Mouse (Mus musculus) limb, embryonic 13.5 days (tissue): Measurements from ENCODE around the gene Slc12a3. TPM values are rescaled to one million over a fixed set of nuclear protein-coding genes. Genes with fewer than 3 reads are reported as not detected.

ENCODE experiments used
- ATAC-seq: fragments of 200-750 bp; cut with Nextera tagmentation; 2 replicates; pipeline ENCODE4 v1.8.0; 2017; ENCODE audit warnings: low read depth, moderate number of reproducible peaks, moderate TSS enrichment; ENCODE audit not compliant: low FRiP score
- H3K27ac ChIP-seq: fragments of 300-500 bp; sonication (generic); 2 replicates; pipeline ENCODE4 v1.5.1; 2015; ENCODE audit warnings: inconsistent platforms, mild to moderate bottlenecking, moderate library complexity
- H3K27me3 ChIP-seq: fragments of 300-500 bp; sonication (generic); 2 replicates; pipeline ENCODE4 v1.6.1; 2015; ENCODE audit warnings: mild to moderate bottlenecking, inconsistent platforms
- H3K36me3 ChIP-seq: fragments of 300-500 bp; sonication (generic); 2 replicates; pipeline ENCODE4 v1.6.1; 2015; ENCODE audit warnings: inconsistent platforms, mild to moderate bottlenecking, moderate library complexity
- H3K4me1 ChIP-seq: fragments of 300-500 bp; sonication (generic); 2 replicates; pipeline ENCODE4 v1.6.1; 2015; ENCODE audit warnings: inconsistent platforms
- H3K4me2 ChIP-seq: fragments of 300-500 bp; sonication (generic); replicated peaks from 2 replicates; pipeline ENCODE4 v1.6.1; 2015; ENCODE audit warnings: inconsistent platforms, mild to moderate bottlenecking, moderate library complexity
- H3K4me3 ChIP-seq: fragments of 300-500 bp; sonication (generic); 2 replicates; pipeline ENCODE4 v1.5.1; 2015; ENCODE audit warnings: moderate library complexity, mild to moderate bottlenecking, inconsistent platforms
- H3K9ac ChIP-seq: fragments of 300-500 bp; sonication (generic); 2 replicates; pipeline ENCODE4 v1.6.1; 2015; ENCODE audit warnings: mild to moderate bottlenecking, inconsistent platforms
- H3K9me3 ChIP-seq: fragments of 300-500 bp; sonication (generic); 2 replicates; pipeline ENCODE4 v1.6.1; 2016; ENCODE audit warnings: inconsistent platforms
- WGBS: fragments of 180-500 bp; shearing (Covaris S2); methylation state at CpG from one replicate; pipeline ENCODE4 v1.1.7; 2015; 5-methylcytosine and 5-hydroxymethylcytosine counted together
- polyA plus RNA-seq: library from polyadenylated mRNA; unstranded; fragments of >200 nt; fragmentation: Nextera tagmentation; extraction: Ambion mirVana; gene quantifications from 2 replicates; pipeline ENCODE4 v1.2.1, GENCODE M21; 2015

The Slc12a3 gene
- polyA plus RNA-seq, 1 experiment from 2014 or later = not detected

- WGBS = 81% methylated on average over 7 of the region's 7 CpGs
- no peak overlapping the region for H3K4me2 ChIP-seq
- no peak overlapping the region for H3K27ac ChIP-seq
- no peak overlapping the region for H3K9ac ChIP-seq
- no peaks in the 10 kb centered on the region for H3K36me3 ChIP-seq
- ATAC-seq = no peak
- no peaks in the 10 kb centered on the region for H3K9me3 ChIP-seq
- no peaks in the 10 kb centered on the region for H3K27me3 ChIP-seq
- H3K4me3 ChIP-seq = no peak overlapping the region
- H3K4me1 ChIP-seq = 0 out of 2 replicates have a peak, but pooled peaks cover 3% of the 10 kb centered on the region
Measured at GRCm38 (mm10) chr8:94362607-94363239, 33.7 kb downstream of the Slc12a3 start.

GRCm38 (mm10) chr8:94363288-94363688, 34.3 kb downstream of the Slc12a3 start:
- Histone ChIP-seq H3K4me2 (no peak overlapping the region), H3K9ac (no peak overlapping the region), H3K9me3 (no peaks in the 10 kb centered on the region), H3K4me3 (no peak overlapping the region), H3K4me1 (0 out of 2 replicates have a peak, but pooled peaks cover 3% of the 10 kb centered on the region), H3K27me3 (no peaks in the 10 kb centered on the region), H3K27ac (no peak overlapping the region), H3K36me3 (no peaks in the 10 kb centered on the region)
- ATAC-seq = no peak
- whole genome bisulfite sequencing = 41% methylated on average over 4 of the region's 4 CpGs

- Histone ChIP-seq H3K9ac (no peak overlapping the region), H3K4me1 (0 out of 2 replicates have a peak, but pooled peaks cover 3% of the 10 kb centered on the region), H3K4me2 (no peak overlapping the region), H3K9me3 (no peaks in the 10 kb centered on the region), H3K4me3 (no peak overlapping the region), H3K36me3 (no peaks in the 10 kb centered on the region), H3K27ac (no peak overlapping the region), H3K27me3 (no peaks in the 10 kb centered on the region)
- WGBS = 83% methylated on average over 2 of the region's 2 CpGs
- ATAC-seq = no peak
Measured at GRCm38 (mm10) chr8:94363906-94364305, 34.9 kb downstream of the Slc12a3 start.

DNA sequence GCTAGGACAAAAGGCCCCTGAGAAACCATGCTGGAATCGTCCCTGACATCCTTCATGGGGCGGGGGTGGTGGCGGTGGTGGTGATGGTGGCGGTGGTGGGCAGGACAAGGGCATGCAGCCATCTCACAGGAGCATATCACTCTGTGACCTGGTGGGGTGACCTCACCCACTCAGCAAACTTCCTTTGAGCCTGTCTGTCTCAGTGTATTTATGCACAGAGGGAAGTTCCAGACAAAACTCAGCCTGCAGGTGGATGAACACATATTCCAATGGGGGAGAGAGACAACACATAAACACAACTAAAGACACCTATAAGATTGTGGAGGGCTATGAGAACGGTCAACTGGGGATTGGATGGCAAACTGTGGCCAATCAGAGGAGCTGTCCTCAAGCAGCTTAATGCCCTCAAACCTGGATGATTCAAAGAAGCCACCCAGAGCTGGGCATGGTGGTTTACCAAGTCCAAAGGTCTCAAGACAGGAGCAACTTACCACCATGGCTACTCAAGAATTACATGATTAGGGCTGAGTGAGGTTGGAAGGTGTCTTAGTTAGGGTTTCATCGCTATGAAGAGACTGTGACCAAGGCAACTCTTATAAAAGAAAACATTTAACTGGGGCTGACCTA, 35.8 kb downstream of the Slc12a3 start:
- 85% methylated on average over 6 of the region's 6 CpGs for WGBS
- Histone ChIP-seq H3K4me3 (no peak overlapping the region), H3K9me3 (no peaks in the 10 kb centered on the region), H3K27ac (no peak overlapping the region), H3K9ac (no peak overlapping the region), H3K36me3 (no peaks in the 10 kb centered on the region), H3K4me2 (no peak overlapping the region), H3K27me3 (no peaks in the 10 kb centered on the region), H3K4me1 (0 out of 2 replicates have a peak, but pooled peaks cover 3% of the 10 kb centered on the region)
- ATAC-seq = no peak

DNA sequence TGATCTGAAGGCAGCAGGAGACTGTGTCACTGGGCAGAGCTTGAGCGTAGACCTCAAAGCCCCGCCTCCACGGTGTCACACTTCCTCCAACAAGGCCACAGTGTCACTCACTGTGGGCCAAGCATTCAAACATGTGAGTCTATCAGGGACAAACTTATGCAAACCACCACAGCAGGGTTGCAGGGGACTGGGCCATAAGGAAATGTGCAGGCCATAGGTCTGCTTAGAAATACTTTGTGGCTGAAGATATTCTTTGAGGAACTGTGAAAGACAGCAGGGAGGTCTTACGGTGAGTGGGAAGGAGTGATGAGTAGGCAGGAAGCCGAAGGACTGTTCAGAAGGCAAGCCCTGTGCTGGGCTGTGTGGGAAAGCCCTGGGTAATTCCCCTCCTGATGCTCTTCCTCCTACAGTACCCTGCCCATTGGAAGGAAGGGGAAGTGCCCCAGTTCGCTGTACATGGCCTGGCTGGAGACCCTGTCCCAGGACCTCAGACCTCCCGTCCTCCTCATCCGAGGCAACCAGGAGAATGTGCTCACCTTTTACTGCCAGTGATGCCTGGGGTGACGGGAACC, 36.5 kb downstream of the Slc12a3 start:
- no peaks in the 10 kb centered on the region for H3K9me3 ChIP-seq
- no peak for ATAC-seq
- H3K4me1 ChIP-seq = peaks cover 3% of the 10 kb centered on the region; the same call in 1 of the 2 replicates
- no peaks in the 10 kb centered on the region for H3K36me3 ChIP-seq
- no peak overlapping the region for H3K9ac ChIP-seq
- H3K27ac ChIP-seq = no peak overlapping the region
- H3K4me3 ChIP-seq = no peak overlapping the region
- no peak overlapping the region for H3K4me2 ChIP-seq
- 86% methylated on average over 9 of the region's 9 CpGs for WGBS
- H3K27me3 ChIP-seq = no peaks in the 10 kb centered on the region

GRCm38 (mm10) chr8:94370839-94371238, 41.8 kb downstream of the Slc12a3 start:
- 0 out of 2 replicates have a peak, but pooled peaks cover 2% of the 10 kb centered on the region for H3K27me3 ChIP-seq
- no peak overlapping the region for H3K4me3 ChIP-seq
- no peak overlapping the region for H3K9ac ChIP-seq
- no peaks in the 10 kb centered on the region for H3K36me3 ChIP-seq
- no peak overlapping the region for H3K27ac ChIP-seq
- ATAC-seq = no peak
- no peak overlapping the region for H3K4me2 ChIP-seq
- no peaks in the 10 kb centered on the region for H3K9me3 ChIP-seq
- WGBS = 73% methylated on average over 5 of the region's 5 CpGs
- no peaks in the 10 kb centered on the region; the same call in 1 of the 2 replicates for H3K4me1 ChIP-seq

DNA sequence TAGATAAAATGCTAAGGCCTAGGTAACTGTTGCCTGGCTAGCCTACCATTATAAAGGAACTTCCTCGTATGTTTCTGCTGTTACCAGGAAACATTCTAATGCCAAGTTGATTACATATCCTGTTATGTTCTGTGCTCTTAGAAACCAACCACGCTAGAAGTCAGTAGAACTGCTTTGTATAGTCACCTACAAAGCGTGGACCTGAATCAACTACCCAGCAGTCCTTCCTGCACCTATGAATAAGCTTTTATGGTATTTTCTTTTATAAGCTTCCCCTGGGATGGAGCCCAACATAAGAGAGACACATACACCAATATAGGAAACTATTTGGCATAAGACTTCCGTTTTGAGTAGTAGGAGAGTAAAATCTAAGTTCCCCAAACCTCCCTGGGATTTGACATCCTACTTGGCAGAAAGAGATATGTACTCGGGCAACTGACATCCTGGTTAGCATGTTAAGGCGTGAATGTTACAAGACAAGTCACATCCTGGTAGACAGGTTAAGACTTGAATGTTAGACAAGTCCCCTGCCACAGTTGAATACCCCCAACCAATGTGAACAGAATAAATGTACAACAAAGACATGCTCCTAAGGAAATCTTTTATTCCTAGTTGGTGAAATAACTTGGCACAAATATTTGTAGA, 44.1 kb downstream of the Slc12a3 start:
- H3K9me3 ChIP-seq = no peaks in the 10 kb centered on the region
- 0 out of 2 replicates have a peak, but pooled peaks cover 2% of the 10 kb centered on the region for H3K27me3 ChIP-seq
- H3K4me1 ChIP-seq = peaks cover 12% of the 10 kb centered on the region
- no peak overlapping the region for H3K9ac ChIP-seq
- no peaks in the 10 kb centered on the region for H3K36me3 ChIP-seq
- WGBS = 77% methylated on average over 6 of the region's 6 CpGs
- H3K4me3 ChIP-seq = no peak overlapping the region
- H3K4me2 ChIP-seq = no peak overlapping the region
- H3K27ac ChIP-seq = no peak overlapping the region
- ATAC-seq = no peak

GRCm38 (mm10) chr8:94375551-94375991, 46.6 kb downstream of the Slc12a3 start:
- no peak for ATAC-seq
- H3K9me3 ChIP-seq = no peaks in the 10 kb centered on the region
- no peak overlapping the region for H3K4me2 ChIP-seq
- H3K27ac ChIP-seq = no peak overlapping the region
- H3K4me3 ChIP-seq = no peak overlapping the region
- H3K4me1 ChIP-seq = peaks cover 15% of the 10 kb centered on the region
- 39% methylated on average over 3 of the region's 3 CpGs for WGBS
- H3K27me3 ChIP-seq = 0 out of 2 replicates have a peak, but pooled peaks cover 2% of the 10 kb centered on the region
- no peaks in the 10 kb centered on the region for H3K36me3 ChIP-seq
- no peak overlapping the region for H3K9ac ChIP-seq

DNA sequence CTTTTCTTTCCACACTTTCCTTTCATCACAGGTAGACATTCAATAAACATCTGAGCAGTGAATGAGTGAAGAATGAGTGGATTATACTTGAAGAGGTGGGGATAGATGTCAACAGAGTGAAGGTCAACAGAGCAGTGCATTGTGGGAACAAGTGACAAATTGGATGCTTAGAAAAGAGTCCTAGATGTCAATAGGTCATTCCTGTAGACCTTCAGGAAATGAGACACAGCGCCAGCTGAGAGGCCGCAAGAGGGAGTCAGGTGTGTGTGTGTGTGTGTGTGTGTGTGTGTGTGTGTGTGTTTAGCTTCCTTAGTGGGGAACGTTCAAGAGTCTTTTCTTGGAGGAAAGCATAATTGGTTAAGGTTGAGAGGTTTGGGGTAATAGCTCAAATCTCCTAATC, 47.2 kb downstream of the Slc12a3 start:
- H3K9ac ChIP-seq = no peak overlapping the region
- 72% methylated on average over 3 of the region's 3 CpGs for WGBS
- no peak overlapping the region for H3K27ac ChIP-seq
- ATAC-seq = no peak
- no peaks in the 10 kb centered on the region for H3K9me3 ChIP-seq
- no peaks in the 10 kb centered on the region for H3K36me3 ChIP-seq
- H3K27me3 ChIP-seq = 0 out of 2 replicates have a peak, but pooled peaks cover 2% of the 10 kb centered on the region
- peaks cover 15% of the 10 kb centered on the region for H3K4me1 ChIP-seq
- no peak overlapping the region for H3K4me2 ChIP-seq
- H3K4me3 ChIP-seq = no peak overlapping the region

DNA sequence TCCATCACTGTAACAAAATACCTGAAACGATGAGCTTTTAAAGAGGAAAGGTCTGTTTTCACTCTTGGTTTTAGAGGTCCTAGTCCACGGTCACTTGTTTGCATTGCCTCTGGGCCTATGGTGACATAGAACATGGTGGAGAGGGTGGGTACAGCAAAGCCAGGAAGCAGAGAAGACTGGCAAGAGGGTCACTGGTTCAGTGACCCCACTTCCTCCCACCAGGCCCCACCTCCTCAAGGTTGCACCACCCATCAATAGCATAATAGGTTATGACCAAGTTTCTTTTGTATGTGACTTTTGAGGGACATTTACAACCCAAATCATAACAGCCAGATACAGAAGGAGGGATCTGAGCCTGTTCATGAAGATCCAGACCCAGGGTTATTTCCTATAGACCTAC, 47.6 kb downstream of the Slc12a3 start:
- Histone ChIP-seq H3K27me3 (0 out of 2 replicates have a peak, but pooled peaks cover 2% of the 10 kb centered on the region), H3K4me2 (no peak overlapping the region), H3K4me1 (peaks cover 15% of the 10 kb centered on the region), H3K36me3 (no peaks in the 10 kb centered on the region), H3K9ac (no peak overlapping the region), H3K27ac (no peak overlapping the region), H3K4me3 (no peak overlapping the region), H3K9me3 (no peaks in the 10 kb centered on the region)
- 94% methylated on average over 2 of the region's 2 CpGs for WGBS
- no peak for ATAC-seq

DNA sequence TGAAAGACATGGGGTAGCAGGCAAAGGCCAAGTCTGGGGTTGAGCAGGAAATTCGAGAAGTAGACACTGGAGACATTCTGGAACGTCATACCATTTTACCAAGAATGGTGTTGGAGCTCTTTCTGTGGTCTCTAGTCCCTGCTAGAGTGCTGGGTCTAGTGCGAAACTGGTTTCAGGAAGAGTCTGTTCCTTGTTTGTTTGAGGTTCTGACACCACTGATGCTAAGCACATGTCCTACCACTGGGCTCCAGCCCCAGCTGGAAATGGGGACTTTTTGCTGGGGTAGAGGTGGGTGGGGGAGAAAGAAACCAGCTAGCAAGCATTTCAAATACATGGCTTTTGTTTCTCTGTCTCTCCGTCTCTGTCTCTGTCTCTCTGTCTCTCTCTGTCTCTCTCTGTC, 48.0 kb downstream of the Slc12a3 start:
- Histone ChIP-seq H3K27me3 (0 out of 2 replicates have a peak, but pooled peaks cover 2% of the 10 kb centered on the region), H3K9ac (no peak overlapping the region), H3K4me2 (no peak overlapping the region), H3K27ac (no peak overlapping the region), H3K9me3 (no peaks in the 10 kb centered on the region), H3K36me3 (no peaks in the 10 kb centered on the region), H3K4me3 (no peak overlapping the region), H3K4me1 (peaks cover 15% of the 10 kb centered on the region)
- ATAC-seq = no peak
- WGBS = 83% methylated on average over 4 of the region's 4 CpGs

DNA sequence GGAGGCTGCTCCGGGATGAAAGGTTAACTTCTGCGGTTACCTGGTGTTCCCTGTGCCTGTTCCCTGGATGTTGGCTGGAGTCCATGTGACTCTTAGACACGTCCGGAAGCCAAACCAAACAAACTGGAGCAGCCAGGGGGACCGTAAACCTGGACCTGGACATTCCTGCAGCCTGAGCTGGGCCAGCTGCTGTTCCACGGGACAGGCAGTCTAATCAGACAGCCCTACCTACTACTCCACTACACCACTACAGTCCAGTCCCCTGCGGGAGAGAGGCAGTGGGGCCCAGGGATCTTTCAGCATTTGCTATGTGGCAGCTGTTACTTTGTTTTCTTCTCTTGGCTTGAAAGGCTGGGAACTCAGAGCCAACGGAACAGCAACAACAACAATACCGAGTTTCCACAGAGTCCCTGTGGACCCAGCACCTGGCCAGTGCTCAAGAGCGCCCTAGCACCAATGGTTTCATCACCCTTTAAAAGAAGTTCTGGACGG, 48.8 kb downstream of the Slc12a3 start:
- H3K4me3 ChIP-seq = no peak overlapping the region
- peak overlapping the region; percentile 34; the same call in 1 of the 2 replicates for H3K27ac ChIP-seq
- H3K4me1 ChIP-seq = peaks cover 15% of the 10 kb centered on the region
- WGBS = 32% methylated on average over 11 of the region's 11 CpGs
- H3K9me3 ChIP-seq = no peaks in the 10 kb centered on the region
- H3K9ac ChIP-seq = no peak overlapping the region
- no peaks in the 10 kb centered on the region for H3K36me3 ChIP-seq
- no peak overlapping the region for H3K4me2 ChIP-seq
- ATAC-seq = peak; percentile 92
- H3K27me3 ChIP-seq = 0 out of 2 replicates have a peak, but pooled peaks cover 2% of the 10 kb centered on the region
